Mouse (Mus musculus) heart, adult 11 months (tissue): Measurements from ENCODE around the gene Cst8.
A peak's percentile ranks its signal among the peaks of the same experiment; 100 is the strongest.
"Not testable (repeated sequence)": the region's sequence is repeated elsewhere in the genome, so short reads cannot be mapped to it uniquely, and the experiment has no call there.

Experiments
- DNase-seq: peaks from one replicate; pipeline ENCODE4 v3.0.0; 2022

The Cst8 gene

DNA sequence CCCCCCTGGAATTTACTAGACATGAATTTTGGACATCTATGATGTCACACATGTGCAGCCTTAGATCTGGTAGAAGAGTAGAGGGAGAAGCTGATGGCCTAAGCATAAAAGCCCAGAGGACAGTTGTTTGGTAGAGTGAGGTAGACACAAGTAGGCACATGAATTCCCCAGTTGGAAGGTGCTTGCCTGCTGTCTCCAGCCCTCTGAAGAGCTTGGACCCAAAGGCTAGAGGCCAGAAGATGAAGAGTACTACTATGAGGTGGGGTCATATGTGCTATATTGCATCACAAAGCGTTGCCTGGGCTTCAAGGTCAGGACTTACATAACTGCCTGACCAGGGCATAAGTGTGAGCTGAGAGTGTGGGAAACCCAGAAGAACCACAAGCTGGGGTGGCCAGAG is at the start of gene Cst8:
Gene Cst8, plus strand, starts transcription at position 301 of the 400 bp plus-strand sequence.
- DNase-seq, result no peak

DNA sequence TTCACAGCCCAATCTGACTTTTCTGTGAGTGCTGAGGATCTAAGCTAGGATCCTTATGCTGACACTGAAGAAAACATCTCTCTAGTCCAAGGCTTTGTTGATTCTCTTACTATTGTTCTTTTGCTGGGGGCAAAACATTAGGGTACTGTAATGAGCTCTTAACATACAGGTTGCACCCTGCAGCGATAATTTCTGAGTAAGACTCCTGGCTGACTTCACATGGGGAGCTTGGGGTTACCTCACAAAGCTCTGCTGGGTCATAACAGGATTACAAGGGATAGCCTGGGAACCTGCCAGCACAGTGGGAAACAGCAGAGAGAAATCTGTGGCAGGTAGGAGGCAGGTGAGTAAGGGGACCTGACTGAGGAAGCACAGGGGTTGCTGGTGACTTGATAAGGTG is 48.5 kb upstream of the Cst8 start, which contains the start of gene Cstl1:
Gene Cstl1, plus strand, starts transcription at position 301 of the 400 bp plus-strand sequence.
- DNase-seq, result no peak

DNA sequence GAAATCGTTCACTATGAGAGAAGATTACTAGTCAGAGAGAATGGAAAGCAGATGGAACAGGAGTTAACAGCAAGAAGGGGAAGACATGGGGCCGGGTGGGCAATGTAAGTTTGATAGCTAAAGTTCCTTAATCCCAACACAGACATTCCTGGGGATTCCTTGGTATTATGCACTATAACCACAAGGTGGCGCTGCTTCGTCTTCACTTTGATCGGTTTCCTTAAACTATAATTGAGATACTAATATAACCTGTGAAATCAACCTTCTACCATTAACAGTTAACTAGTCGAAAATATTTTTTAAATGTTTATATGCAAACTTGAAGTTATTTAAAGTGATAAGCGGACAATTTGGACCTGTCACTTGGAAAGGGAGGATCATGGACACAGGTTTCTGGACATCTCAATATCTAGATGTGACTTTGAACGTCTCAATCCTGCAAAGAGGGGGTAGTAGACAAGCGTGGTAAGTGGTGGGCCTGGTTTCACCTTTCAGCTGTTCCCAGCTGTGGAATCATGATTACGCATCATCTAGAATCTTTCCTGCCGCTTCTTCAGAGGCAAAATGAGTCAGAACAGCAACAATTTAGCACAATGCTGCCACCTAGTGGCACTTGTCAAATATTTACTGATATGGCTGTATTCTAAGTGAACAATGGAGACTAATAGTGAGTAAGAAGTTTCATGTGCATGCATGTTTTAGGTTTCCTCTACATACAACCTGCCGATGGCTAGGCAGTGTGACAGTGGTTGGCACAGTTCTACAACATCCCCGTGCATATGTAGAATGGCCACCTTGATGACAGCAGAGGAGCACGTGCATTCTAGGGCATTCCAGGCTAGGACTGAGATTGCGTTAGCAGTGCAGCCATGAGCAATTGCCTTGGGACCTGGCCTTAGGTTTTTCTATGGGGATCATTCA is 46.4 kb upstream of the Cst8 start:
- peak; percentile 89 for DNase-seq

DNA sequence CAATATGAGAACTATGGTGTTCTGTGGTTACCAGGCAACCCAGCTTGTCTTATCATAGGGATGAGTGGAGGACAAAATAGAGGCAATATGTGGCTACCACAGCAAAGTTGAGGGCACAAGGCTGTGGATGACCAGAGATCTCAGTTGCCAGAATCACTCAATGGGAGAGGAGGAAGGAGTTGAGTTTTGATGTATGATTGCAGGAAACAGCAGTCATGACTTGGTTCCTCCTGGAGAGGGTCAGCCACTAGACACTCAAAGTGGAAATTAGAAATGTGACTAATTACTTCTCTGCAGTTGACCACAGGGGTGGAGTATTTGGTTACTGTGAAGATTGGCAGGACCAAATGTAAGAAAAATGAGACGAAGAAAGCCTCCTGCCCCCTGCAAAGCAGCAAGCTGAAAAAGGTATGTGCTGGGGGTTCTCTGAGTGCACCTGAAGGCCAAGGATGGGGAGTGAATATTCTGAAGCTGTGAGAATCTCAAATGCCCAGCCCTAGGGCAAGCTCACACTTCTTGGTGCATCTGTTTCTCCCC is 44.2 kb upstream of the Cst8 start:
- DNase-seq, result no peak

DNA sequence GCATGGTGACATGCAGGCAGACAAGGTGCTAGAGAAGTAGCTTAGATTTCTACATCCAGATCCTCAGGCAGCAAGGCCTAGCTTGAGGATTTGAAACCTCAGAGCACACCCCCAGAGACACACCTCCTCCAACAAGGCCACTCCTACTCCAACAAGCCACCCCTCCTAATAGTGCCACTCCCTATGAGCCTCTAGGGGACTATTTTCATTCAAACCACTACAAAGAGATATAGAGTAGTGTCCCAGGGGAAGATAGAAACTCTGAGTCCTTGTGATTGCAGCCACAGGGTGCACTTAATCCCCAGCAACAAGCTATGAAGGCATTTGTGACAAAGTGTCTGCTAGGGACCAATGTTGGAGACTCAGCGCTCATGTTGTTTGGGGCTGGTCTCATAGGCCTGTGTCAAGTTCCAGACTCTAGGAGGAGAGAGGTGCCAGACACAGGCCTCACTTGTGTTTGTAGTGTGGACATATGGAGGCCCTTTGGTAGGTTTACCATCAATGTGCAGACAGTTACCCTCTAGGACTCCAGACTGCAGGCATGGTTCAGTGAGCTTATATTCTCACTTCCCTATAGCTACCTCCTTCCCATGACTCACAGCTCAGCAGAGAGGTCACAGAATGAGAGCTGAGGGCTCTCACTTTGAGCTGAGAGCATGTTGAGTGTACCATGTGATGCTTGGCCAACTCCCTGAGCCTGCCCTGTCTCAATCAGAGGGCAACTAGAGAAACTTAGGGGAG is 34.8 kb upstream of the Cst8 start:
- peak; percentile 78 for DNase-seq

DNA sequence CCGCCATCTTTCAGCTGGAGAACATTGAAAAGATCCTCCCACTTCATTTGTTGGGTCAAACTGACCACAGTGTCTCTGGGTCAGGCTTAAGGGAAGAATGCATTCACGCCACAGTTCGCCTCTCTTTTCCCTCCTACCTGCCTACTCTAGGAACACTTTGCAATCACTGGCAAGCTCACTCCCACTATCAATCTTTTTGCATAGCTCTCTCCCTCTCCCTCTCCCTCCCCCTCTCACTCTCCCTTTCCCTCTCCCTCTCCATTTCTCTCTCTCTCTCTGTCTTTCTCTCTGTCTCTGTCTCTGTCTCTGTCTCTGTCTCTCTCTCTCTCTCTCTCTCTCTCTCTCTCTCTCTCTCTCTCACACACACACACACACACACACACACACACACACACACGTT is 27.2 kb upstream of the Cst8 start, which contains the start of gene Cst11:
Gene Cst11, minus strand, starts transcription at position 101 of the 400 bp plus-strand sequence.
- not testable (repeated sequence) for DNase-seq

DNA sequence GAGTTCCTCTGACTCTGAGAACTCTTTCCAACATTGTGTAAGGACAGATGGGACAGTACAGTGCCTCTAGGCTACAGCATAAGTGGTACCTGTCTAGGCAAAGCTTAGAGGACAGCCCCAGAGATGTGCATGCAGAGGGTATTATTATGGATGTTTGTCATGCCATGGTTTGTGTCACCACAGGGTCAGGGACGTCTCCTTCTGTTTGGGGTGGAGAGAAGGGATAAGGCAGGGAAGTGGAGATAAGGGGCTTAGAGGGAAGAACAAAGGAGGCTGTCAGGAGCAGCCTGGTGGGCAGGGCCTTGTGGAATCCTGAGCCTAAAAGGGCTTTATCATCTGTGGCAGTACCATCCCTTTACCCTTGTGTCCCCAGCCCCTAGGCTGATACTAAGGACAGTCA is 16.9 kb upstream of the Cst8 start, which contains the start of gene 8030411F24Rik:
Gene 8030411F24Rik, plus strand, starts transcription at position 301 of the 400 bp plus-strand sequence.
- DNase-seq, result peak; percentile 64

DNA sequence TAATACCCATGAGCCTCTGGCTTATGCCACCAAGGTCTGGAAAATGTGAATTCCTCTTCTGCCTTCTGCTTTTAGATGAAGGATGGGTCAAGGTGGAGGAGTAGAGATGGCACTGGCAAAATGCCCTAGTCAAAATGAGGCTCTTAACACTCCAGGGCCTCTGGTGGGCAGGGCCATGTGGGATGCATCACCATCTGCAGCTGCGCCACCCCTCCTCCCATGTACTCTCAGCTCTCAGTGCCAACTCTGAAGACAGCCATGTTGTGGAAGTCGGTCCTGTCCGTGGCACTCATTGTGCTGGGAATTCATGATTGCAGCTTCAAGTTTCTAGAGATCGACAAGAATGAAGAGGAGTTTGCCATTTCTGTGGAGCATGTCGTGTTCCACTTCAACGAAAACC is 9.4 kb upstream of the Cst8 start, which contains the start of gene Cst12:
Gene Cst12, plus strand, starts transcription at position 220 of the 400 bp plus-strand sequence.
- DNase-seq, result peak; percentile 80

DNA sequence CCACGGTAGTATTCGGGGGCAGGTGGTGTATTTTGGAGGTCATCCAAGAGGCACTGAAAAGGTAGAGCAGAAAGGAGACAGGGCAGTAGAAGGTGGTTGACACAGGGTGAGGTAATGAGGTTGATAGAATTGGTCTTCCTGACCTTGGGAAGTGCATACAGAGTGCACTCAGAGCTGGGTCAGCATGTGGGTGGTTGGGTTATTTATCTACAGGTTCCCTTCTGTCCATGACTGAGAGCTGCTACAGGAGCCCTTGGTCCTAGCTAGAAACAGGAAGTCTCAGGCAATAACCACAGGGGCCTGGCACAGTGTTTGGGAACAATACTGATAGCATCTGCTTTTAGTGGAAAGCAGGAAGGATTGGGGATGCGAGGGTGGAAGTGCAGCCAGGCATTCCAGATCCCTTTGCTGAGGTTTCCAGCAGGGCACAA is 2.9 kb downstream of the Cst8 start:
- peak; percentile 84 for DNase-seq

DNA sequence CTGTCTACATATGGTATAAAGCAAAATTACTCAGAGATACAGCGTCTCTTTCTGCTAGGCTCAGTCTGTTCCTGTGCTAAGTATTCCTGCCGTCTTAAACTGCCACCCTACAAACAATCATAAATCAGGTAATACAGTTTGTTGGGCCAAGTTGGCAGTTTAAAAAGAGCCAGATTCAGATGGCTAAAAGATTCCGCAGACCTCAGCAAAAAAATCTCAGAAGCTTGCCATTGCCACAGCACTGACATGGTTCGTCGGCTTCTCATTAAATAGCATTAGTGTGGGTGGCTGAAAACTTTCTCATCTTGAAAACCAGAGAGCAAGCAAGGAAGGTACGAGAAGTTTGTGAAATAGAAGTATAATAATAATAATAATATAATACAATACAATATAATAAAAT is 8.1 kb downstream of the Cst8 start:
- DNase-seq, result no peak

DNA sequence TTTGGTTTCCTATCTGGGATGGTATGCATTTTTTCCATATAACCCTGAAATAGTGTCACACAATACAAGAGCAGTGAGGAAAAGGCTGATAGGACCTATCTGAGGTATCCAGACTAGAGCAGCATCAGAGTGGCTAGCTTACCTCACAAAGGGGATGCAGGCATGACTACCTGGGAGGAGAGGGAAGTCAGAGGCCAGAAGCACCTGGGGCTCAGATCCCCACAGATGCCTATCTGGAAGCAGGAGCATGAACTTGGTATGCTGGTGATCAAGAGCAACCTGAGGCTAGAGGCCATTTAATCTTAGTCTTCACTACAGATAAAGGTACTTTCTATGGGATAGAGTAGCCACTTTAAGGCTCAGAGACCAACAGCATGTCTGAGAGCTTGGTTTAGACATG is 21.3 kb downstream of the Cst8 start, which contains the start of gene Cst13:
Gene Cst13, plus strand, starts transcription at position 173 of the 400 bp plus-strand sequence.
- peak; percentile 75 for DNase-seq

DNA sequence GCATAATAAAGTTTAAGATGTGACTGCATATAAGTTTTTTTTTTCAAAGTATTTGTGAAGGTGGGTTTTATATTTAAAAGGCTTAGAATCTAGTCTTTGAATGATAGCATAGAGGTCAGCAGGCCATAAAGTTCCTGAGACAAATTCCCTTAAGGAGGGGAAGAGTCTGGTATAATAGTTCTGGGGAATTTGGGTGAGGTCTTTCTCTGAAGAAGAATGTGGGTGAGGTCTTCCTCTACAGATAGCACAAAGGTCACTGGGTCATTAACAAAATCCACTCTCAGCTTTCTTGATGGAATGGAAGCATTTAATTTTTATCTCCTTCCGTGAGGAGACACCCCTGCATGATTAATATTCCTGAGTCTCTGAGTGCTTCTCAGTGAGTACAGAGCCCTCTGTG is 27.4 kb downstream of the Cst8 start:
- no peak for DNase-seq

DNA sequence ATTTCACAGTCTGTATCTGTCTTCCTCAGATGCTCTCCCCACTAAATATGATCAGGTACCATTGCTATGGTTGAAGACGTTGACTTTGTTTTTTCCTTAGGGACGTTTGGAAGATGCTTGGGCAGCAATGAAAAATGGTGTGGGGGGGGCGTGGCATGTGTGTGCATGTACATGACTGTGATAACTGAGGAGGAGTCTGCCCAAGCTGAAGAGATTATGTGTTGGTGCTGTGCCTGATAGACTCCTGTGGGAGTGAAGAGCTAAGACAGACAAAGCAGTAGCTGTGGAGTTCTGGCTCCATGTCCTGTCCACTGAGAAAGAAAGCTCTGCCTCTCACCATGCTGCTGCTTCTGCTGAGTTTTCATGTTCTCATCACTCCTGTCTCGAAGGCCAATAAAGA is 36.3 kb downstream of the Cst8 start, which contains the start of gene Cst9:
Gene Cst9, plus strand, starts transcription at position 236 of the 400 bp plus-strand sequence.
- DNase-seq, result peak; percentile 79

DNA sequence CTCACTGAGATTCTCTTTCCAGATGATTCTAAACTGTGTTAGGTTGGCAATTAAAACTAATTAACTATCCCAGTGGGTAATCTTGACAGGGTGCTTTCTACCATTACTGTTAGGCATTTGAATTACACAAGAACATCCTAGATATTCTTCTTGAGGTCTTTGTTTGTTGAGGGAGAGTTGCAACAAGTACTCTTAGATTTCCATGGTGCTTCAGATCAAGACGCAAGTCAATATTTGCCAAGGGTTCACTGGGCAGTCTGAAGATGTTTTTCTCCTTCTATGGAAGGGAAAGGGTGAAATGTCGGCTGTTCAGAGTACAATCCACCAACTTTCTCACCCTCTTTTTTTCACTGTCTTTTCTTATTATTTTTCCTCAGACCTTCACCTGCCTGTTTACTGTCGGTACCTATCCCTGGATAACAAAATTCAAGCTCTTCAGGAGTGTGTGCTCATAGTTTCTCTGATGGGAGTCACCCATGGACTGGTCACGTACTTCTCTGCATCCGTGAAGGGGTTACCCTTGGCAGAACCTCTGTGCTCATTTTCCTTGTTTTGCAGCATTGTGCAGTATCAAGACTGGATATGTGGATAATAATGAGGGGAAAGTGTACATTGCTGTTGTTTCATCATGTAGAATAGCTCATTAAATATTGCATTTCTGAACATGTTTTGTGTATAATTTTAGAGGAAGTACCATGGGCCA is 39.6 kb downstream of the Cst8 start:
- DNase-seq, result peak; percentile 39

DNA sequence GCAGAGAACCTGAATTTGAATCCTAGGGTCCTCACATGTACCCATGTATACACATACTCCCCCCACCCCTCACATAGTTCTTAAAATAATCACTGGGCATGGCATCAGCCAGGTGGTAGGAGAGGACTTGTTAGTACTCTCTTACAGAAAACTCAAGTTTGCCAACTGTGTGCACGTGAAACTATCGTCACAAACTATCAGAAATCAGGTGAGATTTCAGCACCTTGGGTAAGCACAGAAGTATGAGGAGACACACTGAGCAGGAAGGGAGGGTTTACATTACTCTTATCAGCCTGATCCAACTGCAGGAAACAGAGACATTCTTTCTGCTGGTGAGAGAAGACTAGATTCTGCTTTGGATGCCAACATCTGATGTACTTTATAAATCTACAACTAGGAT is 40.6 kb downstream of the Cst8 start:
- no peak for DNase-seq

DNA sequence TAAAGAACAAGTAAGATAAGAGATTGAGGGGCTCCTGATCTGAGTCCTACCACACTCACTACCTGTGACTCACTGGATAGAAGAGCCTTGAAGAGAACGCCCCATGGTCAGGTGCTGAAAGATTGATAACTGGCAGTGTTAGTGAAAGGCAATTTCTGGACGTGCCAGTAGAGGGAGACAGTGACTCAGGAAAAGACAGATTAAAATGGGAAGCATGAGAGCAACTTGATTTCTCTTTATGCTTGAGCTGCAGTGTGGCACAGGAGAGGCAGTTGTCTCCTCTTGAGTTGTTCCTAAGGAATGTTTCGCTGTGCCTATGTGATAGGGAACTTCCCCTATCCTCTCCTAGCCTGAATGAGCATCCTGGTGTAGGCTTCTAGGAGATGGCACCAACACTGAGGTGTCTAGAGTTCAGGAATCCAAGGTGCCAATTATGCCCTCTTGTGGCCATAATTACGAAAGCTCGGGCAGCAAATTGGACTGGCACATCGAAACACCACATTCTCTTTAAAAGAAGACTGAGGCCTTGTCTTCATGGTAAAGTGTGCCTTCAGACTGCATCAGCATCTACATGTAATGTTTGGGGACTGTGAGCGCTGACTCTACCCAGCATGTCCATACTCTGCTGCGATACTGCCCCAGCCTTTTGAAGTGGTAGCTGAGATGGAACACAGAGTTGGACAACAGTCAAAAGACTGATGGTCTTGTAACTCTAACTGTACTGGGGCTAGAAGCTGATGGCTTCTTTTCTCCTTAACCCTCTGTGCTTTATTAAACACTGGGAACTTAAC is 52.7 kb downstream of the Cst8 start:
- peak; percentile 96 for DNase-seq
